In the genomic region with DNA sequence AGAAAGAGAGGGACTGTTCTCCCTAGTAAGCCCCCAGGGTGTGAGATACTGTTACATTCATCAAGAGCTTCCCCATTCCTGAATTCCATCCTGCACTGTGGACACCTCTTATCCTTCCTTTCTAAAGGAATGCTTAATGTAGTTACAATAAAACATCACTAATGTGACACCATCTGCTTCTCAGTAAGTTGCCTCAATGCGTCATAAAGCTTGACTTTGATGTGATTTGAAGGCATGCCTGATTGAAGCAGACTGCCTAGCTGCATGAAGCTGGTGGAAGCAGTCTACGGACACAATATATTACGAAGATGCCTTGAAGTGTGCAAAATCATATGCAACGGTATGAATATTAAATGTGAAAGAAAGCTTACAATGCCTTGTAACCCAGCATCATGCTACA, we compare ENCODE assay signal across 18 mouse cellular contexts.
"Had no signal": no experiment of that assay in that cellular context is flagged by ENCODE, and none has a peak within 500 bp of the region (broad histone marks: within the 10 kb centered on the region; RNA-seq: fewer than 3 reads in every experiment).

No protein-coding gene starts in this region.

- H3K9ac ChIP-seq: liver, embryonic 14.5 days; lung, embryonic 15.5 days; midbrain, embryonic 12.5 days; neural tube, embryonic 13.5 days had no signal

- H3K4me1 ChIP-seq: megakaryocyte, embryonic 14.5 days had no signal

- H3K27ac ChIP-seq: liver, embryonic 14.5 days; lung, embryonic 15.5 days; midbrain, embryonic 12.5 days; neural tube, embryonic 13.5 days had no signal

- DNase-seq: kidney, adult 18-20 months; kidney, adult 9 months; kidney, postnatal 14 days; kidney, postnatal 4 days; left cerebral cortex, postnatal 4 days; lung, adult 18-20 months; lung, postnatal 10 days; lung, postnatal 36 days; thymus, adult 18-20 months; thymus, postnatal 14 days; thymus, postnatal 4 days had no signal

- ATAC-seq: intestine, embryonic 16.5 days had no signal

- H3K4me3 ChIP-seq: lung, embryonic 15.5 days; megakaryocyte, embryonic 14.5 days; midbrain, embryonic 12.5 days; myocyte; neural tube, embryonic 13.5 days had no signal

- H3K36me3 ChIP-seq: lung, embryonic 15.5 days; midbrain, embryonic 12.5 days; neural tube, embryonic 13.5 days had no signal

- H3K4me2 ChIP-seq: lung, embryonic 15.5 days; midbrain, embryonic 12.5 days; neural tube, embryonic 13.5 days had no signal

- H3K9me3 ChIP-seq: lung, embryonic 15.5 days; megakaryocyte, embryonic 14.5 days; midbrain, embryonic 12.5 days; neural tube, embryonic 13.5 days had no signal

- H3K27me3 ChIP-seq: lung, embryonic 15.5 days; megakaryocyte, embryonic 14.5 days; neural tube, embryonic 13.5 days had no signal
